Mouse (Mus musculus) C2C12 (cell line): ENCODE data around the gene Pigl. TPM values are rescaled to one million over a fixed set of nuclear protein-coding genes. Genes with fewer than 3 reads are reported as not detected.
"Not testable (repeated sequence)": the region's sequence is repeated elsewhere in the genome, so short reads cannot be mapped to it uniquely, and the experiment has no call there.

Source experiments
- H3K27me3 ChIP-seq: one replicate; pipeline ENCODE4 v1.6.1; 2011; ENCODE audit not compliant: control insufficient read depth, insufficient read depth, insufficient read length
- H3K36me3 ChIP-seq: one replicate; pipeline ENCODE4 v1.6.1; 2011; ENCODE audit not compliant: control insufficient read depth, insufficient read depth
- H3K4me3 ChIP-seq: one replicate; pipeline ENCODE4 v1.5.1; 2011; ENCODE audit warnings: mild to moderate bottlenecking, control low read depth; ENCODE audit not compliant: poor library complexity, insufficient read depth, severe bottlenecking
- H3K79me2 ChIP-seq: one replicate; pipeline ENCODE4 v1.6.1; 2011; ENCODE audit not compliant: control insufficient read depth, insufficient read depth
- H3K79me3 ChIP-seq: one replicate; pipeline ENCODE4 v1.6.1; 2011; ENCODE audit warnings: low read depth, control low read depth
- H3ac ChIP-seq: one replicate; pipeline ENCODE3; 2011; ENCODE audit warnings: low read depth; ENCODE audit not compliant: control insufficient read depth, insufficient read length
- CEBPB ChIP-seq: IDR thresholded peaks from one replicate; pipeline ENCODE4 v1.6.1; 2011; ENCODE audit warnings: low read depth, mild to moderate bottlenecking, control low read depth, moderate library complexity
- CTCF ChIP-seq: IDR thresholded peaks from one replicate; pipeline ENCODE4 v1.5.1; 2011; ENCODE audit not compliant: control insufficient read depth, insufficient read depth, insufficient read length
- FOSL1 ChIP-seq: IDR thresholded peaks from one replicate; pipeline ENCODE4 v1.8.0; 2011; ENCODE audit warnings: mild to moderate bottlenecking, low read length; ENCODE audit not compliant: poor library complexity, insufficient read depth, severe bottlenecking
- MAX ChIP-seq: IDR thresholded peaks from one replicate; pipeline ENCODE4 v1.6.1; 2011; ENCODE audit warnings: mild to moderate bottlenecking, control low read depth
- MYOD1 ChIP-seq: IDR thresholded peaks from one replicate; pipeline ENCODE4 v1.6.1; 2011; ENCODE audit warnings: low read depth; ENCODE audit not compliant: control insufficient read depth, insufficient read length
- MYOG ChIP-seq: IDR thresholded peaks from one replicate; pipeline ENCODE4 v1.6.1; 2011; ENCODE audit not compliant: control insufficient read depth, insufficient read length; ENCODE audit errors: extremely low read depth
- USF1 ChIP-seq: IDR thresholded peaks from one replicate; pipeline ENCODE4 v1.6.1; 2011; ENCODE audit warnings: low read depth, mild to moderate bottlenecking, control low read depth, moderate library complexity
- polyA plus RNA-seq: library from polyadenylated mRNA; unstranded; fragments of >200 nt; fragmentation: generic; extraction: Trizol; gene quantifications from one replicate; pipeline ENCODE4 v1.2.1, GENCODE M21; 2012; ENCODE audit warnings: missing spikeins

Pigl gene
- polyA plus RNA-seq, 1 experiment, result 4.5 TPM

- TF ChIP-seq MAX, result no peak
- TF ChIP-seq CEBPB, result no peak
- no peak for TF ChIP-seq MYOD1
- no peak for TF ChIP-seq FOSL1
- Histone ChIP-seq H3K27me3 (no peaks in the 10 kb centered on the region), H3K4me3 (no peak overlapping the region), H3ac (no peak overlapping the region), H3K79me3 (peaks cover 82% of the 10 kb centered on the region), H3K36me3 (peaks cover 28% of the 10 kb centered on the region), H3K79me2 (peaks cover 100% of the 10 kb centered on the region)
Observed at GRCm38 (mm10) chr11:62455193-62455592, 3.1 kb upstream of the Pigl start.

- Histone ChIP-seq H3K79me3 (peaks cover 76% of the 10 kb centered on the region), H3K4me3 (peak overlapping the region; percentile 98), H3K36me3 (peaks cover 20% of the 10 kb centered on the region), H3ac (peak overlapping the region; percentile 29), H3K27me3 (no peaks in the 10 kb centered on the region), H3K79me2 (peaks cover 95% of the 10 kb centered on the region)
- TF ChIP-seq CTCF, result no peak
- no peak for TF ChIP-seq FOSL1
- no peak for TF ChIP-seq MYOD1
- TF ChIP-seq MAX, result no peak
- no peak for TF ChIP-seq MYOG
- TF ChIP-seq USF1, result no peak
Observed at GRCm38 (mm10) chr11:62456021-62456482, 2.2 kb upstream of the Pigl start.

- Histone ChIP-seq H3K4me3 (peak overlapping the region; percentile 98), H3ac (peak overlapping the region; percentile 96), H3K36me3 (peaks cover 19% of the 10 kb centered on the region), H3K79me3 (peaks cover 71% of the 10 kb centered on the region), H3K79me2 (peaks cover 89% of the 10 kb centered on the region), H3K27me3 (no peaks in the 10 kb centered on the region)
- no peak for TF ChIP-seq MYOG
- TF ChIP-seq USF1, result no peak
- TF ChIP-seq MYOD1, result no peak
- no peak for TF ChIP-seq CEBPB
- no peak for TF ChIP-seq MAX
- TF ChIP-seq FOSL1, result no peak
Observed at GRCm38 (mm10) chr11:62456483-62457172, 1.6 kb upstream of the Pigl start.

- TF ChIP-seq FOSL1 (no peak), MAX (peak; percentile 75)
- H3K79me2 ChIP-seq, result peaks cover 82% of the 10 kb centered on the region
Observed at GRCm38 (mm10) chr11:62457241-62457890, 894 bp upstream of the Pigl start.

GRCm38 (mm10) chr11:62457891-62458270, 379 bp upstream of the Pigl start:
- Histone ChIP-seq H3K27me3 (no peaks in the 10 kb centered on the region), H3K36me3 (peaks cover 10% of the 10 kb centered on the region), H3K79me3 (peaks cover 60% of the 10 kb centered on the region), H3ac (peak overlapping the region; percentile 96), H3K4me3 (peak overlapping the region; percentile 98), H3K79me2 (peaks cover 76% of the 10 kb centered on the region)
- no peak for TF ChIP-seq MAX

More at GRCm38 (mm10) chr11:62457241-62457890, 894 bp upstream of the Pigl start:
- no peaks in the 10 kb centered on the region for H3K27me3 ChIP-seq
- H3K79me3 ChIP-seq, result peaks cover 65% of the 10 kb centered on the region
- peak overlapping the region; percentile 96 for H3ac ChIP-seq
- H3K4me3 ChIP-seq, result peak overlapping the region; percentile 98
- peaks cover 14% of the 10 kb centered on the region for H3K36me3 ChIP-seq

- Histone ChIP-seq H3K79me3 (peaks cover 52% of the 10 kb centered on the region), H3K27me3 (no peaks in the 10 kb centered on the region), H3K79me2 (peaks cover 67% of the 10 kb centered on the region), H3ac (peak overlapping the region; percentile 96), H3K4me3 (peak overlapping the region; percentile 98), H3K36me3 (peaks cover 3% of the 10 kb centered on the region)
- TF ChIP-seq MYOG (no peak), FOSL1 (no peak)
Observed at GRCm38 (mm10) chr11:62458780-62459179, 520 bp downstream of the Pigl start.

GRCm38 (mm10) chr11:62462529-62462928, 4.3 kb downstream of the Pigl start:
- not testable (repeated sequence) for H3ac ChIP-seq, H3K36me3 ChIP-seq, H3K27me3 ChIP-seq, H3K4me3 ChIP-seq
- Histone ChIP-seq H3K79me2 (peaks cover 34% of the 10 kb centered on the region), H3K79me3 (peaks cover 24% of the 10 kb centered on the region)
